Mouse (Mus musculus): ENCODE data around the gene Pced1b.

Pced1b gene

GRCm38 (mm10) chr15:97257206-97257775 is 10.4 kb downstream of the Pced1b start:
- peak; percentile 72 for DNase-seq (ENCODE audit: low read depth)

- no peak for DNase-seq (ENCODE audit: low read depth)
These were observed 11.8 kb downstream of the Pced1b start for GRCm38 (mm10) chr15:97258483-97259230.

- no peak for DNase-seq (ENCODE audit: low read depth)
These were observed 12.4 kb downstream of the Pced1b start for GRCm38 (mm10) chr15:97259300-97259699.

- DNase-seq (ENCODE audit: low read depth): no peak
These were observed 13.2 kb downstream of the Pced1b start for GRCm38 (mm10) chr15:97259968-97260597.

GRCm38 (mm10) chr15:97262251-97262650 is 15.3 kb downstream of the Pced1b start:
- no peak for DNase-seq (ENCODE audit: low read depth)

GRCm38 (mm10) chr15:97266236-97266845 is 19.4 kb downstream of the Pced1b start:
- no peak for DNase-seq (ENCODE audit: low read depth)

- DNase-seq (ENCODE audit: low read depth): peak; percentile 53
These were observed 20.3 kb downstream of the Pced1b start for GRCm38 (mm10) chr15:97267094-97267695.

- DNase-seq (ENCODE audit: low read depth): no peak
These were observed 25.2 kb downstream of the Pced1b start for GRCm38 (mm10) chr15:97271985-97272697.

- no peak for DNase-seq (ENCODE audit: low read depth)
These were observed 25.9 kb downstream of the Pced1b start for GRCm38 (mm10) chr15:97272831-97273230.

- DNase-seq (ENCODE audit: low read depth): peak; percentile 50
These were observed 28.9 kb downstream of the Pced1b start for GRCm38 (mm10) chr15:97275626-97276395.

- peak; percentile 36 for DNase-seq (ENCODE audit: low read depth)
These were observed 29.8 kb downstream of the Pced1b start for GRCm38 (mm10) chr15:97276660-97277153.

GRCm38 (mm10) chr15:97277328-97277727 is 30.4 kb downstream of the Pced1b start:
- DNase-seq (ENCODE audit: low read depth): no peak

- no peak for DNase-seq (ENCODE audit: low read depth)
These were observed 31.5 kb downstream of the Pced1b start for GRCm38 (mm10) chr15:97278340-97278948.

GRCm38 (mm10) chr15:97280131-97280530 is 33.2 kb downstream of the Pced1b start:
- DNase-seq (ENCODE audit: low read depth): no peak

- DNase-seq (ENCODE audit: low read depth): no peak
These were observed 33.9 kb downstream of the Pced1b start for GRCm38 (mm10) chr15:97280776-97281175.

- no peak for DNase-seq (ENCODE audit: low read depth)
These were observed 35.0 kb downstream of the Pced1b start for GRCm38 (mm10) chr15:97281712-97282571.

- no peak for DNase-seq (ENCODE audit: low read depth)
These were observed 35.6 kb downstream of the Pced1b start for GRCm38 (mm10) chr15:97282572-97282881.

- DNase-seq (ENCODE audit: low read depth): no peak
These were observed 37.3 kb downstream of the Pced1b start for GRCm38 (mm10) chr15:97284201-97284600.

- no peak for DNase-seq (ENCODE audit: low read depth)
These were observed 38.8 kb downstream of the Pced1b start for GRCm38 (mm10) chr15:97285665-97286212.
